Mouse (Mus musculus): ENCODE measurements around the gene Itpr2. TPM values are rescaled to one million over a fixed set of nuclear protein-coding genes. Genes with fewer than 3 reads are reported as not detected.

Itpr2 gene
- polyA plus RNA-seq, 1 experiment from 2014 or later: 8.2 TPM

DNA sequence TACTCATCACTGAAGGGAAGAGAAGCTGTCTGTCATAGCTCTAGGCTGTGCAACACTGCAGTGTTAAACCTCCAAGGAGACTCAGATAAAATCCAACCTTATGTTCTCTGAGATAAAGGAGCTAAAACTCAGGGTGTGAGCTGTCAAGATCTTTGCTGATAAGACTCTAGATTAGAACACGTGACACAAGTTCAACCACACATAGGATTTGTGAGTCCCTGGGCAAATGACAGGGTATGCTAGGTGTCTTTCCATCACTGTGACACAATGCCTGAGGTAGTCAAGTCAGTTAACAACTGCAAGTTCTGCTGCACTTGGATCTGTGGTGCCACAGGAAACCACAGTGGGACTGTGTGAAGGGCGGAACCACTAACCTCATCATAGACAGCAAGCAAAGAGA is 67.8 kb downstream of the Itpr2 start:
- Histone ChIP-seq H3K36me3 (ENCODE audit: inconsistent target) (no peaks in the 10 kb centered on the region), H3K27ac (no peak overlapping the region), H3K4me3 (ENCODE audit: inconsistent target) (no peak overlapping the region), H3K79me2 (ENCODE audit: inconsistent target) (no peaks in the 10 kb centered on the region)
- WGBS (ENCODE audit: missing documents): 89% methylated on average over 2 of the region's 2 CpGs

DNA sequence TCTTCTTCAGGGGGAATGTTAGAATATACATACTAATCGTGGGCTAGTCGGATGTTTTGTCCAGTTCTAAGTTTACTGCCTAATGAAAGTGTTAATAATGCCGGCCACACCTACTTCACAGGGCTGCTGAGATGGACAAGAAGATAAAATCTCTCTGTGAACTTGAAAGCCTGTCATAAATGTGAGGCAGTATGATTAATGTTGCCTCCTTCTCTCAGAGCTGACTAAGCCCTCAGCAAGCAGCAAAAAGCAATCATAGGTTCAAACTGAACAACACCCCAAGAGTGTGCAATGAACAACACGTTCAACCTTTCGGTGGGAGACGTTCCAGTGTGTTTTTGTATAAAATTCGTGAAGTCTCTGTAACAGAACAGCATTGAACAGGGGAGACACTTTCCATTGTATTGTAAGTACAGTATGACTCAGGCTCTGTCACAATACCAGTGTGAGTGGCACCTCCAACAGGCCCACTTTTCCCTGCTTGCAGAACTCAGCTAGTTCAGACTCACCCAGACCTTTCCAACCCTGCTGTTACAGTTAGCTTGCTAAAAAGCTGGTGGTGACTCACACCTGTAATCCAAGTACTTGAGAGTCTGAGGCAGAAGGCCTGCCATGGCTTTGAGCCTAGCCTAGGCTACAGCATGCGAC is 69.7 kb downstream of the Itpr2 start:
- H3K27ac ChIP-seq: no peak overlapping the region
- no peaks in the 10 kb centered on the region for H3K36me3 ChIP-seq (ENCODE audit: inconsistent target)
- 82% methylated on average over 8 of the region's 8 CpGs for WGBS (ENCODE audit: missing documents)
- H3K4me3 ChIP-seq (ENCODE audit: inconsistent target): no peak overlapping the region
- no peaks in the 10 kb centered on the region for H3K79me2 ChIP-seq (ENCODE audit: inconsistent target)

- no peaks in the 10 kb centered on the region for H3K79me2 ChIP-seq (ENCODE audit: inconsistent target)
- H3K36me3 ChIP-seq (ENCODE audit: inconsistent target): no peaks in the 10 kb centered on the region
- H3K4me3 ChIP-seq (ENCODE audit: inconsistent target): no peak overlapping the region
- H3K27ac ChIP-seq: no peak overlapping the region
- WGBS (ENCODE audit: missing documents): 85% methylated on average over 7 of the region's 7 CpGs
Measured at GRCm38 (mm10) chr6:146431777-146432176, 70.2 kb downstream of the Itpr2 start.

GRCm38 (mm10) chr6:146429694-146430380 is 72.2 kb downstream of the Itpr2 start:
- no peak overlapping the region for H3K27ac ChIP-seq
- 80% methylated on average over 9 of the region's 9 CpGs for WGBS (ENCODE audit: missing documents)
- H3K4me3 ChIP-seq (ENCODE audit: inconsistent target): no peak overlapping the region
- no peaks in the 10 kb centered on the region for H3K79me2 ChIP-seq (ENCODE audit: inconsistent target)
- no peaks in the 10 kb centered on the region for H3K36me3 ChIP-seq (ENCODE audit: inconsistent target)

- no peaks in the 10 kb centered on the region for H3K36me3 ChIP-seq (ENCODE audit: inconsistent target)
- H3K27ac ChIP-seq: no peak overlapping the region
- 97% methylated on average over 3 of the region's 3 CpGs for WGBS (ENCODE audit: missing documents)
- no peak overlapping the region for H3K4me3 ChIP-seq (ENCODE audit: inconsistent target)
- no peaks in the 10 kb centered on the region for H3K79me2 ChIP-seq (ENCODE audit: inconsistent target)
Measured at GRCm38 (mm10) chr6:146424778-146425177, 77.2 kb downstream of the Itpr2 start.

- Histone ChIP-seq H3K27ac (no peak overlapping the region), H3K79me2 (ENCODE audit: inconsistent target) (no peaks in the 10 kb centered on the region), H3K4me3 (ENCODE audit: inconsistent target) (no peak overlapping the region), H3K36me3 (ENCODE audit: inconsistent target) (no peaks in the 10 kb centered on the region)
- 96% methylated on average over 6 of the region's 6 CpGs for WGBS (ENCODE audit: missing documents)
Measured at GRCm38 (mm10) chr6:146424326-146424725, 77.7 kb downstream of the Itpr2 start.

- Histone ChIP-seq H3K79me2 (ENCODE audit: inconsistent target) (no peaks in the 10 kb centered on the region), H3K4me3 (ENCODE audit: inconsistent target) (no peak overlapping the region), H3K36me3 (ENCODE audit: inconsistent target) (no peaks in the 10 kb centered on the region), H3K27ac (no peak overlapping the region)
- 89% methylated on average over 6 of the region's 6 CpGs for WGBS (ENCODE audit: missing documents)
Measured at GRCm38 (mm10) chr6:146420718-146421117, 81.3 kb downstream of the Itpr2 start.

- no peaks in the 10 kb centered on the region for H3K36me3 ChIP-seq (ENCODE audit: inconsistent target)
- H3K79me2 ChIP-seq (ENCODE audit: inconsistent target): no peaks in the 10 kb centered on the region
- 81% methylated on average over 2 of the region's 2 CpGs for WGBS (ENCODE audit: missing documents)
- no peak overlapping the region for H3K4me3 ChIP-seq (ENCODE audit: inconsistent target)
- H3K27ac ChIP-seq: no peak overlapping the region
Measured at GRCm38 (mm10) chr6:146416461-146416860, 85.6 kb downstream of the Itpr2 start.

GRCm38 (mm10) chr6:146414094-146414493 is 87.9 kb downstream of the Itpr2 start:
- no peaks in the 10 kb centered on the region for H3K36me3 ChIP-seq (ENCODE audit: inconsistent target)
- H3K4me3 ChIP-seq (ENCODE audit: inconsistent target): no peak overlapping the region
- no peak overlapping the region for H3K27ac ChIP-seq
- 96% methylated on average over 7 of the region's 7 CpGs for WGBS (ENCODE audit: missing documents)
- H3K79me2 ChIP-seq (ENCODE audit: inconsistent target): no peaks in the 10 kb centered on the region

DNA sequence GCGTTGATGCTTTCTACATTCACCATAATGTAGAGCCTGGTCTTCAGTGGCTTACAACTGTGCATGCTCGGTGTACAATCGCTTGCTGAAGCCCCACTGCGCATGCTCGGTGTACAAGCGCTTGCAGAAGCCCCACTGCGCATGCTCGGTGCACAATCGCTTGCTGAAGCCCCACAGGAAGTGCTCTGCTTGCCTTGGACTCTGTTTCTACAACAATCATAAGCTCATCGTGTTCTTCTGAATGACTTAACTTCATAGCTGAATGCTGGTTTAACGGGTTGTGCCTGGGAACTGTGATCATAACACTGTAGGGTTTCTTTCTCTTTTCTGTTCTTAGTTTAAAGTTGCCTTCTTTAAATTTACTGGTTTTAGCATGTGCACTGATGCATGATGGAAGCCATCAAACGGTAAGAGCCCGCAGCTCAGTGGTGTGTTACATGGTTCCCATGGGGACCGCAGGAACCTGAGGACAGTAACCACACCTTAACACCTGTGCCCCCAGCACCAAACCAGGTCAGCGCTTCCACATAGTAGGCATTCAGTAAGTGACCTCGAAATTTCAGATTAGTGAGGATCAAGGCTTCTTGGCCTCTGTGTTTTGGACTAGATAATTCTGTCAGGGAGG is 90.5 kb downstream of the Itpr2 start:
- Histone ChIP-seq H3K27ac (no peak overlapping the region), H3K79me2 (ENCODE audit: inconsistent target) (no peaks in the 10 kb centered on the region), H3K4me3 (ENCODE audit: inconsistent target) (no peak overlapping the region), H3K36me3 (ENCODE audit: inconsistent target) (no peaks in the 10 kb centered on the region)
- 96% methylated on average over 16 of the region's 16 CpGs for WGBS (ENCODE audit: missing documents)

GRCm38 (mm10) chr6:146410427-146410810 is 91.6 kb downstream of the Itpr2 start:
- Histone ChIP-seq H3K36me3 (ENCODE audit: inconsistent target) (no peaks in the 10 kb centered on the region), H3K79me2 (ENCODE audit: inconsistent target) (no peaks in the 10 kb centered on the region), H3K27ac (no peak overlapping the region), H3K4me3 (ENCODE audit: inconsistent target) (peak overlapping the region; percentile 13; the same call in 1 of the 2 replicates)
- 80% methylated on average over 6 of the region's 6 CpGs for WGBS (ENCODE audit: missing documents)

DNA sequence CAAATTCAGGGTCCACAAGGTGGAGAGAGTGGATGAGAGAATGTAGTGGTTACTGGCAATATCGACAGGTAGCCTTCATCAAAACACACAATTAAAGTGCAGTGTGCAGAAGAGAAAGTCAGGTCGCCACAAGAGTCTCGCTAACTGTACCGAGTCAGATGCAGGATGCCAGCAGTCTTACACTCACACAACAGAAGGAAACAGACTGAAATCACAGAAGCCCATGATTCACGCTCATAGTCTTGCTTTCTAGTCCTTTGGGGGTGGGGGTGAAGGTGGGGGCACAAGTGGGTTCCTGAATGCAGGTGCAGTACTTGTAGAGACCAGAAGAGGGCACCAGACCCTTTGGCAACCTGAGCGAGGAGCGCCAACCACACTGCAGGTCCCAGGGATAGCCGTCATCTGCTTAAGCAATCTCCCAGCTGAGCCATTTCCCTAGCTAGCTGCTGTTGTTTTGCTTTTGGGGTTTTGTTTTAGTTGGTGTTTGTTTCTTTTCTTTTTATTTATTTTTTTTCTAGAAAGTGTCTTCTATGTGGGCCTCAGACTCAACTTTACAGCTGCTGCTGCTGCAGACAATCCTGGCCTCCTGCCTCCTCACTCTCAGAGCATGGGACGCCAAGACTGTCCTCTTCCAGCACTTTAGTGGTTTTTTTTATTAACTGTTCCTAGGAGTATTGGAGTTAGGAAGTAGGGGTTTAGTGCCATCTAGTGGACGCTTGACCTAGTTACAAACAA is 92.2 kb downstream of the Itpr2 start:
- Histone ChIP-seq H3K79me2 (ENCODE audit: inconsistent target) (no peaks in the 10 kb centered on the region), H3K36me3 (ENCODE audit: inconsistent target) (no peaks in the 10 kb centered on the region), H3K27ac (peak overlapping the region; percentile 32), H3K4me3 (ENCODE audit: inconsistent target) (peak overlapping the region; percentile 13; the same call in 1 of the 2 replicates)
- 25% methylated on average over 10 of the region's 10 CpGs for WGBS (ENCODE audit: missing documents)

DNA sequence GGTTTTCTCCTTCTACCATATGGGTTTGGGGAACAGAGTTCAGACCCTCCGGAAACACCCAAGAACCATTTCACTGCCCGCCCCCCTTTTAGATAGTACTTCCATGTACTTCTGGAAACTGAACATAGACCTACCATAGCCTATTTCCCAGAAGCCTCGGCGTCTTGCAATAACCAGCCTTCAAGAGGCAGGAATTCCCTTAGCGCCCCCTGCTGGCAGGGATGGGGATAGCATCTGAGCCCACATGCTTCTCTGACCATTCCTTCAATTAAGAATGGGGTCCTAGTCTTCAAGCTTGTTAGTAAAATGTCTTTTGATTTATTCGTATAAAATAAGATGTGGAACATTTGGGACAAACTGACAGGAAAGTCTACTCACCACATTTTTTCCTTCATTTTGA is 96.6 kb downstream of the Itpr2 start:
- Histone ChIP-seq H3K36me3 (ENCODE audit: inconsistent target) (no peaks in the 10 kb centered on the region), H3K4me3 (ENCODE audit: inconsistent target) (no peak overlapping the region), H3K79me2 (ENCODE audit: inconsistent target) (no peaks in the 10 kb centered on the region), H3K27ac (no peak overlapping the region)
- WGBS (ENCODE audit: missing documents): 43% methylated on average over 6 of the region's 6 CpGs

DNA sequence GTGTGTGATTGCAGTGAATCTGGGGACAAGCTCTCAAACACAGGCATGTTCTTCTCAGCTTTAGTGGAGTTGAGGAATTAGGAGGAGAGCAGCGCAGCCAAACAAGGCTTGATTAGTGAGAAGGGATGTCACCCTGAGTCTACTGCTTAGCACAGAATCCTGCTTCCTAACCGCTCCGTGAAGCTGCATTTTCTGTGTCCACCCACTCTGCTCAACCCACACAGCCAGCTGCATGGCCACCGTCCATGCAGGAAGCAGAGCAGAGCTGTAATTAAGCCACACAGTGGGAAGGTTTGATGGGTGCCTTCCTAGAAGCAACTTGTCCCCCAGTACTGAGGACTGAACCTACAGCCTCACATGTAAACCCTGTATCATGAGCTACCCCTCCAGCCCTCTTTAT is 97.1 kb downstream of the Itpr2 start:
- H3K36me3 ChIP-seq (ENCODE audit: inconsistent target): no peaks in the 10 kb centered on the region
- H3K79me2 ChIP-seq (ENCODE audit: inconsistent target): no peaks in the 10 kb centered on the region
- H3K4me3 ChIP-seq (ENCODE audit: inconsistent target): no peak overlapping the region
- no peak overlapping the region for H3K27ac ChIP-seq
- WGBS (ENCODE audit: missing documents): 95% methylated on average over 4 of the region's 4 CpGs

GRCm38 (mm10) chr6:146404156-146404555 is 97.9 kb downstream of the Itpr2 start:
- WGBS (ENCODE audit: missing documents): 93% methylated on average over 10 of the region's 10 CpGs
- H3K4me3 ChIP-seq (ENCODE audit: inconsistent target): no peak overlapping the region
- no peaks in the 10 kb centered on the region for H3K36me3 ChIP-seq (ENCODE audit: inconsistent target)
- no peak overlapping the region for H3K27ac ChIP-seq
- H3K79me2 ChIP-seq (ENCODE audit: inconsistent target): no peaks in the 10 kb centered on the region

Measured in macrophage (primary cell).